Mouse (Mus musculus): Measurements from ENCODE around the gene Aldh1l2. TPM values are rescaled to one million over a fixed set of nuclear protein-coding genes. Genes with fewer than 3 reads are reported as not detected.
"Not testable (repeated sequence)": the region's sequence is repeated elsewhere in the genome, so short reads cannot be mapped to it uniquely, and the experiment has no call there.

The Aldh1l2 gene
- 0.25 TPM in 1 of 2 replicates, not detected in the other for polyA plus RNA-seq (2012; ENCODE audit: insufficient read depth, insufficient read length, missing spikeins)

DNA sequence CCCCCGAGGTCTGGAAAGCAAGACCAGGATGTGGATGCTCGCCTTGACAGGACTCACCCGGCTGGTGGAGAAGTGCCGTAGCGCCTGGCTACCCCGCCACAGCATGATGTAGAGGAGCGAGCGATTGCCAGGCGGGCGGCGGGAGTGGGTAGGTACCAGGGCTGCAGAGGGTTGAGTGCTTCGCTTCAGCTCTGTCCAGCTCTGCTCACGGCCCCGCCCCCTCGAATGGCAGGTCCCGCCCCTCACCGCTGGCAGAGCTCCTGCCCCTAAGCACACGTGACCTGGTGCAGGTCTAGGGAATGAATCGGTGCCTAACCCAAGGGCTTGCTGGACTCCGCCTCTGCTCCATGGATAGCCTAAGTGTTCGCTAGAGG lies at the start of gene Aldh1l2:
Aldh1l2 (minus strand) TSS at position 231 of the 374 bp plus-strand sequence.
- H3K27ac ChIP-seq (replicated peaks; ENCODE audit: low read depth, low read length), result no peak within 1 kb of the TSS
- no peaks in the 10 kb centered on the region for H3K4me1 ChIP-seq (ENCODE audit: control insufficient read depth, insufficient read depth, insufficient read length, low read length)
- peak within 1 kb of the TSS; percentile 51 for H3K4me3 ChIP-seq (ENCODE audit: insufficient read depth, low read depth, low read length)

DNA sequence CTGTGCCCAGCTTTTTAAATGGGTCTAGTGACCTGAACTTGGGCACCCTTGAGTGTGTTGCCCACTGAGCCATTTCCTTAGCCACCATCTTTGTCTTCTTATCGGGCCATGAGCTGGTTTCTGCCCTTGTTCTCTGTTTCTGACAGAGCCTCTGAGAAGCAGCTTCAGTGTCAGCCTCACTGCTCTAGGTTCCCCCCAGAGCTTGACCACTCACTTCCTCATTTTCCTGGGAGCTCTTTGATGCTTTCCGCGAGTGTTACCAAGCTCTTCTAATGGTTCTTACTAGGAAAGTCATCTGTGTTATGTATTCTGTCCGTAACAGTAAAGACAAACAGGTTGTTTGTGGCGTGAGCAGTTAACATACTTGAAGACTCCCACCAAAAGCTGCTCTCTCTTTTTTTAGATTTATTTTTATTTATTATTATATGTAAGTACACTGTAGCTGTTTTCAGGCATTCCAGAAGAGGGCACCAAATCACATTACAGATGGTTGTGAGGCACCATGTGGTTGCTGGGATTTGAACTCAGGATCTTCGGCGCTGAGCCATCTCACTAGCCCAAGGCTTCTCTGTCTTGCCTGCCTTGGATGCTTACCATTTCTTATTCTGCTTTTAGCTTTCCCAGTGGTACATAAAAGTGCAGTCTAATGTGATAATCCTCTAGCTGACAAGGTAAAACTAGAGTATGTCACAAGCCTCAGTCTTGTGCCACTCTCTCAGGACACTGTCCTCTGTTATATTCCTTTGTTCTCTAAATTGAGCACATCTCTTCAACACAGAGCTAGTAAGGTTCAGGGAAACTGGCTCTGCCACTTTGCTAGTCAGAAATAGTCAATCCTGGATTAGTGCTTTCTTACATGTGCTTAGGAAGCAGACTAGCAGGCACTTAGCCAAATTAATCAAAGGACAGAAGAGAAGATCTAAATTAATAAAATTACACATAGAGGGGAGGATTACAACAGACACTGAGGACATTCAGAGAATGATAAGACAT lies 31.8 kb upstream of the Aldh1l2 start:
- Histone ChIP-seq H3K27ac (replicated peaks; ENCODE audit: low read depth, low read length) (no peak overlapping the region), H3K4me1 (ENCODE audit: control insufficient read depth, insufficient read depth, insufficient read length, low read length) (no peaks in the 10 kb centered on the region), H3K4me3 (ENCODE audit: insufficient read depth, low read depth, low read length) (no peak overlapping the region)

GRCm38 (mm10) chr10:83563005-83563404 lies 29.1 kb upstream of the Aldh1l2 start:
- H3K27ac ChIP-seq (replicated peaks; ENCODE audit: low read depth, low read length), result no peak overlapping the region
- no peaks in the 10 kb centered on the region for H3K4me1 ChIP-seq (ENCODE audit: control insufficient read depth, insufficient read depth, insufficient read length, low read length)
- H3K4me3 ChIP-seq (ENCODE audit: insufficient read depth, low read depth, low read length), result no peak overlapping the region

- Histone ChIP-seq H3K4me1 (ENCODE audit: control insufficient read depth, insufficient read depth, insufficient read length, low read length) (no peaks in the 10 kb centered on the region; the same call in 1 of the 2 replicates), H3K4me3 (ENCODE audit: insufficient read depth, low read depth, low read length) (no peak overlapping the region), H3K27ac (replicated peaks; ENCODE audit: low read depth, low read length) (no peak overlapping the region)
Measured at GRCm38 (mm10) chr10:83545341-83545740, 11.4 kb upstream of the Aldh1l2 start.

DNA sequence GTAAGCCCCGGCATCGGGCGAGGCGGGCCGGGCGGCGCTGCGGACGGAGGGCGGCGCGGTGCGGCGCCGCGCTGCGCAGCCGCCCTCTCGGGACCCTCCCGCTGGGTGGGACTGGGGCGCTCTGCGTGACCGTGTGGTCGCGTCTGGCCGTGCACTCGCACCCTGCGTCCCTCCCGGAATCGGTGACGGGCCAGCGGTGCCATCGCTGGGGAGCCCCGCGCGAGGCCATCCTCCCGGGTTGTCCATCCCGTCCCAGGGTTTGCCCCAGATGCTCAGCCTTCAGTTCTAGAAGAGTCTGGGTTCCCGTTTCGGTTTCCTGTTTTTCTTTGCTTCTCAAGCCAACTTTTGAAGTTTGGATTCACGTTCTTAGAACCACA lies 10.2 kb upstream of the Aldh1l2 start:
- Histone ChIP-seq H3K4me3 (ENCODE audit: insufficient read depth, low read depth, low read length) (peak overlapping the region; percentile 90), H3K27ac (replicated peaks; ENCODE audit: low read depth, low read length) (peak overlapping the region; percentile 85), H3K4me1 (ENCODE audit: control insufficient read depth, insufficient read depth, insufficient read length, low read length) (no peaks in the 10 kb centered on the region; the same call in 1 of the 2 replicates)

DNA sequence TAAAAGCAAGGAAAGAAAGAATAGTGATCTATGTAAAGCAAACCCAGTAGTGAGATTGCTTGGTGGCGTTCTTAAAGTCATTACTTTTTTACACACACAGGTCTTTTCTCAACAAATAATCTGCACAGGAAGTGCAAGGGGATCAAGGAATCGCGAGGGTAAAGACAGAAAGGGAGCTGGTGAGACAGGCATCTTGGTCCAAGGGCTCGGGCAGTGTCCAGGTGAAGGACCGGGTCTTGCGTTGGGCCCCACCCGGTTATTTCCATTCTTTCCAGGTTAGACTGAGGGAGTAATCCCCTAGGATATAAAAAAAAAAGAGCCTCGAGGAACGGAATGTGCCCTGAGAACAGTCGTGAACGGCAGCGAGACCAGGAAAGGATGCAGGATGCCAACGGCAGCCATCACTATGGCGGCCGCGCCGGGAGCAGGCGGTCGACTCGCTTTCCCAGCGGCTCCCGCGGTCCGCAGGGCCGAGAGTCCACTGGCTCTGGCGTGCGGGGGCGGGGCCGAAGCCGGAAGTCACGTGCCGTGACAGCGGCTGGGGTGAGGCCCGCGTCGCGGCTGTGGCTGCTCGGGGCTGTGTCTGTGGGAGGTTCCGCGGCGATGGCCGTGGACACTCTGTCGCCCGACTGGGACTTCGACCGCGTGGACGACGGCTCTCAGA lies 9.6 kb upstream of the Aldh1l2 start, which contains the start of gene Washc4:
Washc4 (plus strand) TSS at position 314 of the 664 bp plus-strand sequence.
- no peaks in the 10 kb centered on the region; the same call in 1 of the 2 replicates for H3K4me1 ChIP-seq (ENCODE audit: control insufficient read depth, insufficient read depth, insufficient read length, low read length)
- H3K4me3 ChIP-seq (ENCODE audit: insufficient read depth, low read depth, low read length), result peak within 1 kb of the TSS; percentile 90
- peak within 1 kb of the TSS; percentile 85 for H3K27ac ChIP-seq (replicated peaks; ENCODE audit: low read depth, low read length)

- no peak overlapping the region for H3K4me3 ChIP-seq (ENCODE audit: insufficient read depth, low read depth, low read length)
- H3K27ac ChIP-seq (replicated peaks; ENCODE audit: low read depth, low read length), result no peak overlapping the region
- H3K4me1 ChIP-seq (ENCODE audit: control insufficient read depth, insufficient read depth, insufficient read length, low read length), result no peaks in the 10 kb centered on the region; the same call in 1 of the 2 replicates
Measured at GRCm38 (mm10) chr10:83542241-83542640, 8.3 kb upstream of the Aldh1l2 start.

- no peak overlapping the region for H3K27ac ChIP-seq (replicated peaks; ENCODE audit: low read depth, low read length)
- no peak overlapping the region for H3K4me3 ChIP-seq (ENCODE audit: insufficient read depth, low read depth, low read length)
Measured at GRCm38 (mm10) chr10:83540092-83540491, 6.2 kb upstream of the Aldh1l2 start.

DNA sequence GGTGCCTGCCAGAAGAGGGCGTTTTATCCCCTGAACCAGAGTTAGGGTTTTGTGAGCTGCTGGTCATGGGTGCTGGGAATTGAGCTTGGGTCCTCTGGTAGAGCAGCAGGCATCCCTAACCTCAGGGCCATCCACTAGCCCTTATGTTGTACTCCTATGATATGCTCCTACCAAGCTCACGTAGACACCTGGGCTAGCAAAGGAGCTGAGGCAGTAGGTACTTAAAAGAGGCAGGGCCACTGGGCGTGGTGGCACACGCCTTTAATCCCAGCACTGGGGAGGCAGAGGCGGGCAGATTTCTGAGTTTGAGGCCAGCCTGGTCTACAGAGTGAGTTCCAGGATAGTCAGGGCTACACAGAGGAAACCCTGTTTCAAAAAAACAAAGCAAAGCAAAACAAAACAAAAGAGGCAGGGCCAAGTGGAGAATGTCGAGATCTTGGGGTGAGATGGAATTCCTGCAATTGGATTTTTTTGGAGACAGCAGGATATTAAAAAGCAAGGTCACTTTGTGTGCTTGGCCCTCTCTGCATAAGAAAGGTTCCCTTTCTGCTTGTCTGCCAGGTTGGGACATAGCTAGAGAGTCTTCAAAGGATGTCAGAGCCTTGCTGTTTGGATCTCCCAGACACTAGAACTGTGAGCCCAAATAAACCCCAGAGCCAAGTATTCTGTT lies 5.5 kb upstream of the Aldh1l2 start:
- no peak overlapping the region for H3K4me3 ChIP-seq (ENCODE audit: insufficient read depth, low read depth, low read length)

More at GRCm38 (mm10) chr10:83540092-83540491, 6.2 kb upstream of the Aldh1l2 start:
- H3K4me1 ChIP-seq (ENCODE audit: control insufficient read depth, insufficient read depth, insufficient read length, low read length), result no peaks in the 10 kb centered on the region

GRCm38 (mm10) chr10:83536436-83536835 lies 2.5 kb upstream of the Aldh1l2 start:
- Histone ChIP-seq H3K4me1 (ENCODE audit: control insufficient read depth, insufficient read depth, insufficient read length, low read length) (no peaks in the 10 kb centered on the region), H3K27ac (replicated peaks; ENCODE audit: low read depth, low read length) (no peak overlapping the region)

More for the DNA sequence above, 5.5 kb upstream of the Aldh1l2 start:
- no peaks in the 10 kb centered on the region for H3K4me1 ChIP-seq (ENCODE audit: control insufficient read depth, insufficient read depth, insufficient read length, low read length)
- no peak overlapping the region for H3K27ac ChIP-seq (replicated peaks; ENCODE audit: low read depth, low read length)

GRCm38 (mm10) chr10:83533258-83533909 lies 556 bp downstream of the Aldh1l2 start:
- Histone ChIP-seq H3K27ac (replicated peaks; ENCODE audit: low read depth, low read length) (no peak overlapping the region), H3K4me3 (ENCODE audit: insufficient read depth, low read depth, low read length) (peak overlapping the region; percentile 51), H3K4me1 (ENCODE audit: control insufficient read depth, insufficient read depth, insufficient read length, low read length) (no peaks in the 10 kb centered on the region)

More at GRCm38 (mm10) chr10:83536436-83536835, 2.5 kb upstream of the Aldh1l2 start:
- H3K4me3 ChIP-seq (ENCODE audit: insufficient read depth, low read depth, low read length), result no peak overlapping the region

DNA sequence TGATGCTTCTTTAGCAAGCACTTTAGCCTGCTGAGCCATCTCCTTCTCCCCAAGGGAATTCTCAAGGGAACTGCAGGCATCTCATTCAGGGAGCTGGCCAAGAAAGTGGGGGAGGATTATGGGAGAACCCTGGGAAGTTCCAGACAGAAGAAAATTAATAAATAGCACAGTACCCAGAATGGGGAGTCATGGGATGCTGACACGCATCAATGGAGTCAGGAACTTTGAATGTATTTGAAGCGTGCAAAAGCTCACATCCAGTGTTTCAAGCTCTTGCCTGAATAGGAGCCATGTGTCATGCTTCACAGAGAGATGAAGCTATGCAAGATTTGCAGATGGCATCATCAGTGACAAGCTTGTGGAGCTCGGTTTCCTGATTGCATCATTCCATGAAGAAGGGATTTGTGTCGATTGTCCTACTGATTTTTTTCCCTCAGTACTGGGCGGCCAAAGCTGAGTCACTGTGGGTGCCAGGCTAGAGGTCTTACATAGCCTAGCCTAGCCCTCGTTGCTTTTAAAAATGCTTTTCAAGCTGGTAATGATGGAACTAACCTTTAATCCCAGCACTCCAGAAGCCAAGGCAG lies 3.5 kb downstream of the Aldh1l2 start:
- Histone ChIP-seq H3K4me3 (ENCODE audit: insufficient read depth, low read depth, low read length) (no peak overlapping the region), H3K27ac (replicated peaks; ENCODE audit: low read depth, low read length) (no peak overlapping the region), H3K4me1 (ENCODE audit: control insufficient read depth, insufficient read depth, insufficient read length, low read length) (no peaks in the 10 kb centered on the region)

DNA sequence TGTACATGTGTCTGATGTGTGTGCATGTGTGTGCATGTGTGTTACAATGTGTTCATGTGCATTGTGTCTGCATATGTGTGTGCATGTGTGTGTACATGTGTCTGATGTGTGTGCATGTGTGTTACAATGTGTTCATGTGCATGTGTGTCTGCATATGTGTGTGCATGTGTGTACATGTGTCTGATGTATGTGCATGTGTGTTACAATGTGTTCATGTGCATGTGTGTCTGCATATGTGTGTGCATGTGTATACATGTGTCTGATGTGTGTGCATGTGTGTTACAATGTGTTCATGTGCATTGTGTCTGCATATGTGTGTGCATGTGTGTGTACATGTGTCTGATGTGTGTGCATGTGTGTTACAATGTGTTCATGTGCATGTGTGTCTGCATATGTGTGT lies 9.7 kb downstream of the Aldh1l2 start:
- not testable (repeated sequence) for H3K27ac ChIP-seq (replicated peaks; ENCODE audit: low read depth, low read length); H3K4me1 ChIP-seq (ENCODE audit: control insufficient read depth, insufficient read depth, insufficient read length, low read length); H3K4me3 ChIP-seq (ENCODE audit: insufficient read depth, low read depth, low read length)

DNA sequence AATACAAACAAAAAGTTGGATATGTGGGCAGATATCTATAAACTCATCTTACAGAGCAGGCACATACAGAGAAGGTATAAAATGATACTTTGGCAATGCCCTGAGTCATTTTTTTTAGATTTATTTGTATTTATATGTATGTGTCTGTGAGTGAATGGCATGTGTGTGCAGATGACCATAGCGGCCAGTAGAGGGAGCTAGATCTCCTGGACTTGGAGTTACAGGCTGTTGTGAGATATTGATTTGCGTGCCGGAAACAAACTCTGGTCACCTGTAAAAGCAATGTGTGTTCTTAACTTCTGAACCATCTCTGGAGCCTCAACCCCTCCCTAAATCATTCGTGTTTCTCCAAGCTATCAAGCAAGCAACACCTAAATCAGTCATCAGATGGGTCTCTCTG lies 12.9 kb downstream of the Aldh1l2 start:
- Histone ChIP-seq H3K27ac (replicated peaks; ENCODE audit: low read depth, low read length) (no peak overlapping the region), H3K4me3 (ENCODE audit: insufficient read depth, low read depth, low read length) (no peak overlapping the region), H3K4me1 (ENCODE audit: control insufficient read depth, insufficient read depth, insufficient read length, low read length) (no peaks in the 10 kb centered on the region)
